Mouse (Mus musculus): ENCODE measurements around the gene Nrxn3.

Gene Nrxn3

DNA sequence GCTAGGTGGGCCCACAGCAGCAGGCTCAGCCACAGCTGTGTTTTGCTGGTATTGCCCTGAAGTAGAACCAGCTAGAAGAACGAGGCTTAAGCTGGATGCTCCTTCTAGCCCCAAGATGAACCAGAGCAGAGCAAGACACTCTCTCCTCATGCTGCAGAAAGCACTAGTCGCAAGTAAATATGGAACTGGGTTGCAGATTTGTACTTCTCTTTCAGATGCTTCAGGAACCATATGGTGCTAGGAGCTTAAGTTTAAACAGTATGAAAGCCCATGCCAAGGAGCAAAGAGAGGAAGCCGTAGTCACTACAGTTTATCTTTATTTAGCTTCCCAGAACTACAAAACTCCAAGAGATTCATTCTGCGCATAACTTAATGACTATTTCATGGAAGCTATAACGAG is 1254.8 kb downstream of the Nrxn3 start:
- no peak for DNase-seq

DNA sequence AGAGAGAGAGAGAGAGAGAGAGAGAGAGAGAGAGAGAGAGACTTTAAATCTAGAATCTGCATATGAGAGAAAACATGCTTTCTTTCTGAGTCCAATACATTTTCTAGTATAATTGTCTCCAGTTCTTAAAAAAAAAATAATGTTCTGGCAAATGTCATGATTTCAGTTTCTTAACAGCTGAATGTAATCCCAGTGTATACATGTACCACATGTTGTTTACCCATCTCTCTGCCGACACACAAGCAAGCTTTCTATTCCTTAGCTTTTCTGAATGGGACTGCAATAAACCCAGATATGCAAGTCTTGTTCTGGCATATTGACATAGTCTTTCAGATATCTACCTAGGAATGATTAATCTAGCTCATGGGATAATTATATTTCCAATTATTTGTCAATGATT is 1256.5 kb downstream of the Nrxn3 start:
- DNase-seq = no peak

DNA sequence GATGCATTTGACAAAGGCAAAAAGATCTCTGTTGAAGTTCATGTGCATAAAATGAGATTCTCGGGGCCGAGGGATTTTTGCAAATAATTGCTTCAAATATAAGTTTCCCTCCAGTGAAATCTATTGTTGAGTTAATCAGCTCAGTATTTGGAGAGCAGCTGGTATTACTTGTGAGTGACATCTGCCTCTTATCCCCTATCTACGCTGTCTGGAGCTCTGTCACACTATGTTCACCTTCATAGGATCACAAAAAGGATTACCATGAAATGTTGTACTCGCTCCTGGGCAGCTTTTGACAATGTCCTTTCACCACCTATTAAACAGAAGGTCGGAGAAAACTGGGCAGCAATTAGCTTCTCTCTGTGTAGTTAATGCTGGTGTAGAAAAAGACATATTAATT is 1259.8 kb downstream of the Nrxn3 start:
- DNase-seq = no peak

DNA sequence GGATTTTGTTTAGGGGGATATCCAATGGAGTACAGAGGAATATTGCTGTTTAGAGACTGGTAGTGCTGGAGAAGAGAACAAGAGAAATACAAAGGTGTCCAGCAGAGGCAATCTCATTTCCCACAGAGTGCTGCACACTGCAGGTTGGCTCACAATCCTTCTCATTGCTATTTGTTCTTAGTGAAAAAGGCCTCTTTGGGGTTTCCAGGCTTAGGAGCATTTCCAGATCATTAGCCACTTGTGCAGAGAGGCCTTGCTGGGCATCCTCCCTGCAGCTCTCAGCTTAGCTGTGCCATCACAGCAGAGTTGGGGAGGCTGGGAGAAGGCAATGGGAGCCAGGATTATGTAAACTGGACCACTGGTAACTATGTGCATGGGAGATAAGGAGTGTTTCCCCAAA is 1260.7 kb downstream of the Nrxn3 start:
- no peak for DNase-seq

DNA sequence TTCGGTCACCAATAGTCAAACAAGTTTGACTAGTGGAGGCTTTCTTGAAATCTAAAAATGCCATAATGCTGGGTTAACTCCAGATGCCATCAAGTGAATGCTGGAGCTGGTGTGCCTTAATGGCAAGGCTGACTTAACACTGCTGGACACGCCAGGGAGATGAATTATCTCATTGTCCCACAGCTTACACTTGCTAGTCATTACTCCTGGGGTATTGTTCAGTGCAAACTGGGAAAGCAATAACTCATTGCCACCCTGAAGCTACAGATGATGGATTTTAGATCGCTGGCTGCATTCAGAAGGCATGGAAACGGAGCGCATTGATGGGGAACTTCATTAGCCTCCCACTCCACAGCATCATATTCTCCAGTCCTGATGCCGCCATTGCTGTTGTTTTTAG is 1263.5 kb downstream of the Nrxn3 start:
- no peak for DNase-seq

DNA sequence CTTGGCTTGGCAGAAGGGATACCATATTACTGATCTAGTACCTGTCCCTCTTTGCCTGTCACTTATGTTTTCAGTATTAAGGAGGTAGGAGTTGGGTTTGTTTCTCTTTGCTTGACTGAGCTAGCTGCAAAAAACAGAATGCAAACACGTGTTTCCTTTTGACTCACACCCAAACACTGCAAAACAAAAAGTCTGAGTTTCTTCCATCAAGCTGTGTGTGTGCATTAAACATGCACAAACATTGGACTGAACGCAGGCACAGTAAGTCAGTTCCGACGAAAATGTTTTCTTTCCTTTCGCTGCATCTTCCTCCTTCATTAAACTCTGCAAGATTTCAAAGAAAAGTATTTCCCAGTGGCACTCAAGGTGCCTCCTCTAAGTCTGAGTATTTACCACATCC is 1270.6 kb downstream of the Nrxn3 start:
- no peak for DNase-seq

DNA sequence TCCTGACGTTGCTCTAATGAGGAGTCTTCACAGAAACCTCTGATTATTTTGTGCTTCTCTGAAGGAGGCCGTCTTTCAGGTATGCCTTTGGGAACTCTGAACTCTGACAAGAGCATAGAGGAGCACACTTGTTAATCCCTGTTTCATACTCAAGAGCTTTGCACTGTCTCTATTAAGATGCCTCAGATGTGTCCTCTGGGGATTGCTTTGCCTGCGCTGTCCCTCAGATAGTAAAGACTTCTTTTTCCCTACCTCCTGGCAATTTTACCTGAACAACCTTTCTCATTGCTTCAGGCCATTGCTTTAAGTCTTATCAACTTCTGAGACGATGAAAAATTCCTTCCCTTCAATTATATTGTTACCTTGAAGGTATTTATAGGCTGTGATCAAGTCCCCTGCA is 1272.7 kb downstream of the Nrxn3 start:
- no peak for DNase-seq

DNA sequence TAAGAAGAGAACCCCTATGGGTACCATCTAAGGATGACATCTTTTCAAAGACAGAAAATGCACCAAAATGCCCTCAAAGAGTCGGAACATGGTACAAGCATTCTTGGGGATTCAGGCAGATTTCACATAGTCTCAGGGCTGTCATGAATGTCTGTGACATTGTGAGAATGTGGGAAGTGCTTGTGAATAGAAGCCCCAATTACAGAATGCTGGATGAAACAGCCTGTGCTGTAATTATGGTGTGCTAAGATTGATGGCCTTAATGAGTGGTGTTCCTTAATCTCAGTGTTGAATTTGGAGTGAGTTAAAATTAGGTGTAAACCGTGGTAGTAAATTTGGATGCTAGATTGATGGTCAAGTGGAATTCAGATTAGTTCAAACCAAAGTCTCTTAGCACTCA is 1287.6 kb downstream of the Nrxn3 start:
- no peak for DNase-seq

DNA sequence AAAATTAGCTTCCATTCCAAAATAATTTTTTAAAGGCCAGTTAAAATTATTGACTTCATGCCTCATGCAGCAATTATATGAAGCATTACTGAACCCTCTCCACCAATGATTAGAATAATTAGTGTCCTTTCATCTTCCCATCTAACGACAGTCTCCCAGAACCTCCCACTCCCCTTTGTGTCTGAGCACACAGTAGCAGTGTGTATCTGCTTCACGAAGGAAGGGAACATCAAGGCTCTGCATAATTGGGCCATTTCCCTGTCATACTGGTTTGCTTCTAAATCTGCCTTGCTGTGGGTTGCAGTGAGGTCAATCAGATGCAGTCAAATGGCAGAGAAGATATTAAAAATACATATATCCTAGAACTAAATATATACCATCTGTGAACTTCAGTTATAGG is 1291.3 kb downstream of the Nrxn3 start:
- no peak for DNase-seq

DNA sequence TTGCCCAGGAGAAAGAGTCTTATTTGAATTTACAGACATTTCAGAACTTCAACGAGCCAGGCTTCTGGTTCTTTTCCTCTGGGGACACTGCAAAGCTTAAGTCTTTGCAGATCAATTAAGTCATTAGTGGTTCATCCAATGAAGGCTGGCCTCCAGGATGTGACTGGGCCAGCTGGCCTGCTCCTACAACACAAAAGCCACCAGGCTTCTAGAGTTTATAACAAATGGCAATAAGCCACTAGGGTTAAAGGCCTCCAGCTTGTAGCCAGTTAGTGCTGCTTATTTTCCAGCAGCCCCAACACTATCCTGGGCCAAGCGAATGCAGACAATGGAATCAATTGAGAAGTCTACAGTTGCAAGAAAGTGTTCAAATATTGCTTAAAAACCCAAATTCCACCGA is 1304.3 kb downstream of the Nrxn3 start:
- no peak for DNase-seq

DNA sequence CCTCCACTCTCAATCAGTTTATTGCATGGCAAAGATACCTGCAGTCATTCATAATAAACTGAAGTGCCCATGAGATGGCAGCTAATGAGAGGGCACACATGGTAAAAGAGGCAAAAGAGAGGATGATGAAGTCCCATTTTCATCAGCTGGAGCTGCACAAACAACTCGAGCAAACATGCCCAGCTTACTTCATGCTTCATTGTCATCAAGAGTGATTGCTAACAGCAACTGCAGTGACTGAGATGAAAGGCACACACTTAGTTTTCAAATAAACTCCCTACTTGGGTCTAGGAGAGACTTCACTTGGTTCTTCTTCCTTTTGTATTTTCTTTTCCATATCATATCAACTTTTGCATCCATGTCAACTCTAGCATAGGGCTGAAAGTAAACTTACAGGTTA is 1318.4 kb downstream of the Nrxn3 start:
- DNase-seq = no peak

DNA sequence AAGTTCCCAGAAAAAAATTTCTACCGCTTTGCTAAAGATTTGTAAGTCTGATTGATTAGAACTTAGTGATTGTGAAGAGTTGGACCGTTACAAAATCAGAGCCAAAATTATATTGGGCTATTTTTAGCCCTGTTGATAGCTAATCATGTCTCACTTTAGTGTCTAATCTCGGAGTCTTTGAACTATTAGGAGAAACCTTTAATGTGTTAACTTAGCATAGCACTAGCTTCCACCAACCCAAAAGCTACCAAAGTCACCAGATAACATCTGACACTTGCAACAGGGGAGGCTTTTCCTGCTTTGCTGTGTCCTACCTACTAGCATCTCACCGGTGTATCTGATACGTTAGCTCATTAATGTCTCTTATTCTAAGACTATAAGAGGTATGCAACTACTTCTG is 1333.6 kb downstream of the Nrxn3 start:
- no peak for DNase-seq

DNA sequence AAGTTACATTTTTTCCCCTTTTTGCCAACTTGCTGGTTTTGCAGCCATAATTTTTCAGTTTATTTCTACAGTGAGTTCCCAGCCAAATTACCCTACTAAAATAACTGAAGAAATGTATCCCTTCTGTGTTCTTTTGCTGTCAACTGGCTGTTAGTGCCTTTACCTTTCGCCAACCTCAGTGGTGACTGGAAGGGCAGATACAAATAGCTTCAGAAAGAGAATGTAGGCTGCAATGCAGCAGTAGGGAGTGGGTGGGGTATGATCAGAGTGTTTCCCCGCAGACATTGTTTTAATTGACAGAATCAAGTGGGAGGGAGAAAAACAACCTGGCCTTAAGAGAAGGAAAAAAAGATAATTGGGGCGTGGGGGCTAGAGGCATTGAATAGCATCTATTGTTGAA is 1337.1 kb downstream of the Nrxn3 start:
- no peak for DNase-seq

DNA sequence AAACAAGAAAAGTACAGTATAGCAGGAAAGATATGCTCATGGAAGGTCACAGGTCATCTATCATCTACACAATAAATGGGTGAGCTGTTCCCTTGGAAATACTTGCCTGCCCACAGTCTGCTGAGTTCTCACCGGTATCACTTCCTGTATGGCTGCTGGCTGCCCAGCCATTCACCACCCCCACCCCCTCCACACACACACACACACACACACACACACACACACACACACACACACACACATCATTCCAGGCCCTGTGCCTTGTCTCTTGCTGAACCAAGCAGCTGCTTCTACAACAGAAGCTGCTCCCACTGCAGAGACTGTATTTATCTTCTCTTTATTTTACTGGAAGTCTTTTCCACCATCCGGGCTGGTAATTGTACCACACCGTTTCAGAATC is 1338.6 kb downstream of the Nrxn3 start:
- DNase-seq = no peak

DNA sequence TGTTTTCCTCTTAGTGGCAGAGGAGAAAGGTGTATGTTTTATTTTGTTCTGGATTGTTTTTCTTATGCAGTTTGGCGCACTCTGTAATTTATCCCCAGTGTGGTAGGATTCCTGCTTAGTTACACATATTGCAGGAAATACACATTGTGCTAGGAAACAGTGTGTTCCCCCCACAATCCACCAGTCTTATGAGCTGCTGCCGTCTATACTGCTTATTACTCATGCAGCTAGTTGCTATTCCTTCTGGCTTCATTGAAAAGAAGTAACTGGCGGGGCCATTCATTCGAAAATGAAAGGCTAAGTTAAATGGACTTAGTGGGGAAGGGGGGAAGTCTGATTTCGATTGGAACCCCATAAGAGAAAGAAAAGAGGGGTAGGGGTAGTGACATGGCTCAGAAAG is 1339.5 kb downstream of the Nrxn3 start:
- no peak for DNase-seq

DNA sequence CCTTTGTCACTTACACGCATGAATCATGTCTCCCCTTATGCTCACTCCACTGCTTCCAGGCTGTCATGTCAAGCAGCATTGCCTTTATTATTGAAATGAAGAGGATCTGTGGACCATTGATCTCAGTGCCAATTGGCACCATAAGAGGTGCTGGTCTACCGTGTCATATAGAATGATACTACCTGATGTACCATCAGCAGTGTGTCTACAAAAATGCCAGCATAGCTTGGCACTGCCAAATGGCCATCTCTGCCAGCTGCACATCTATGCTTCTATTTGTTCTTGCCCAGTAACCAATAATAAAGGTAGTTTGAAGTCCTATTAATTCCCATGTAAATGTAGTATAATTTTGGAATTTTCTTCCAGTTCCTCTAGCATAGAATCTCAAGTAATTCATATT is 1340.8 kb downstream of the Nrxn3 start:
- no peak for DNase-seq

DNA sequence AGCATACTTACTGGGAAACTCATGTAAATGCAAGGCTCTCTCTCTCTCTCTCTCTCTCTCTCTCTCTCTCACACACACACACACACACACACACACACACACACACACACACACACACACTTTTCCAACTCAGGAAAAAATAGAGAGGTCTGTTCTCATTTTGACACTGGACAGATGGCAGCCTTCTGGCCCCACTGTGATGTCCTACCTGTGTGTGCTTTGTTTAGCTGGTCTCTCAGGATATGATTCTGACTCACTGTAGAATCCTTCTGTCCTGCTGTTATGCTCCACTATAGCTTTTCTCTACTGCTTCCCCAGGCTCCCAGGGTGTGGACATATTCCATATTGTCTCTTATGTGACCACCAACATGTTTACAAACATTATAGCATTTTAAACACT is 1363.2 kb downstream of the Nrxn3 start:
- DNase-seq = no peak

DNA sequence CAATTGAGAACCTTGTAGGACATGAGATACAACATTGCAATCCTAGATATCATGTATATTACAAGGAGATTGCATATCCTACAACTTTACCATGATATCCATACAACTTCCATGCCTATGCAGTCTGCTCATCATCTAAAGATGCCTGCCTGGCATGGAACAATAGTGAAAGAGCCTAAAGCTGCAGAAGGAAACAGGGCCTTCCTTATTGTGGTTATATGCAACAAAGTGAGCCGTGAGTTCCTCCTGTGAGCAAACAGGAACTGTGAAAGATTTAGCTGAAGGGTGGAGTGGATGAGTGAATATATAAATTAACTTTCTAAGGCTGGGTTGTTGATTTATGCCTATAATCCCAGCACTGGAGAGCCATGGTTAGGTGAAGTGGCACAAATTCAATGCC is 1373.1 kb downstream of the Nrxn3 start:
- no peak for DNase-seq

DNA sequence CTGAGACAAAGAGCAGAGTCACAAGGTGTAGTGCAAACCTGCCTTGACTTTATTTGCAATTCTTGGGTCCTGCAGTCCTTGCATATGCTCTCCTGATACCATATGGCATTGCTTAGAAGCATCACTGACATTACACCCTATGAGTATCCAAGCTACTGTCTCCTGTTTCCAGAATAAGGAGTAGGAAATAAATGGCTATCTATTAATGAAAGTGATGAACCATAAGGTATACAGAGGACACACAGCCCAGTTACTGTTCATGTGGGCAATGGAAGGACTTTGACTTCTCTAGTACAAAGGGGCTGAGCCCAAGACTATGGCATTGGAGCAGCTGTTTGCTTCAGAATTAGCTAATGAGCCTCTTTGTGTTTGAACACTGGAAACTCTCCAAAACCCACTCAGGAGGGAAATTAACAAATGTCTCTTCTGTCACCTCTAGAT is 1390.7 kb downstream of the Nrxn3 start:
- DNase-seq = no peak

DNA sequence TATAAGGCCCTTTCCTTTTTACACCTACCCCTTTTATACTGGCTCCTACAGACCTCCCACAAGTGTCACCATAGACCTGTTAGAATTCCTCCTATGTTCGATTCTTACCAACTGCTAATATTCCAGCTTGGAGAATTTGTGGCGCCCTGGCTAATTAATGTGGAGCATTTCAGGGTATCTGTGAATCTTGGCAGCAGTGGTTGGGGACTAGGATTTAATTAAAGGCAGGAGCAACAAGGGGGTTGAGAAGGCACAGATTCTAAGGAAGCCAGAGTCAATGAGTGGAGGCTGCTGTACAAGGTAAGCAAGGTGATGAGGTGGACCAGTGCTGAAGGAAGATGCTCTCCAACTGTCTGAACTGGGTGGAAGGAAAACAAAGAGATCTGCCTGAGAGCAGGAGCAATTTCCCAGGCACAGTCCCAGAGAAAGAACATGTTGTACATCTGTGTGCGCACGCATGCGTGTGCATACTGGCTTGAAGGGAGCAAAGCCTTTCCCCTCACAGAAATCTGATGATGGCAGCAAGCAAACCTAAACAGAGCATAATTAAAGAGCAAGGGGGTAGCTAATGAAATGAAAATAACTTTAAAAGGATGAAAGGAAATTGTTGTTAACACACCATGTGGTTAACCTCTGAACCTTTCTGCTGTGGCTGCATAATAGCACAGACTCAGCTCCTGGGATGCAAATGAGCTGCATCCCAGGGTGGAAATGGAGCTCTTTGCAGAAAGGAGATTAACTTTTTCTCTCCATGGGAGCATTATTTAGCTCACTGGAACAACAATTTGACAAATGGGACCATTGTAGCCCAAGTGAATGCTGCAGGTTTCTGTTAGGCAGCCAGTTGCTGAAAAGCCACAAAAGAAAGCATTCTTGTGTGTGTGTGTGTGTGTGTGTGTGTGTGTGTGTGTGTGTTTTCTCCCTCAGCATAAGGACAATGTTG is 1409.5 kb downstream of the Nrxn3 start:
- DNase-seq = no peak

DNA sequence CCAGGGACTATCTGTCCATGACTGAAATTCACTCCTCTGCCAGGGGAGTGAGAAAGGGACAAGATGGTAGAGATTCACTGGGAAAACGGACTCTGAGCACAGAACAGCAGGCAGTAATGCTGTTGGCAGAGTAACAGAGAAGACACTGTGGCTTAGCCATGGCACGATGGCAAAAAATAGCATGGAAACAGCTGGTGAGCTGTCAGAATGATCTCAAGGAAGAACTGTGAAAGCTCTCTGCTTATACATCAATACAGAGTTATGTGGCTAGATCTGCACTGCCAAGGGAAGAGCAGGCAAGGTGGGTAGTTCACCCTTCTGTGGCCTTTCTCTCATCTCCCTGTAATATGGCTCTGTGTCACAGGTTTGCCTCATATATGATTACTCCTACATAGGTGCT is 1419.3 kb downstream of the Nrxn3 start:
- no peak for DNase-seq

DNA sequence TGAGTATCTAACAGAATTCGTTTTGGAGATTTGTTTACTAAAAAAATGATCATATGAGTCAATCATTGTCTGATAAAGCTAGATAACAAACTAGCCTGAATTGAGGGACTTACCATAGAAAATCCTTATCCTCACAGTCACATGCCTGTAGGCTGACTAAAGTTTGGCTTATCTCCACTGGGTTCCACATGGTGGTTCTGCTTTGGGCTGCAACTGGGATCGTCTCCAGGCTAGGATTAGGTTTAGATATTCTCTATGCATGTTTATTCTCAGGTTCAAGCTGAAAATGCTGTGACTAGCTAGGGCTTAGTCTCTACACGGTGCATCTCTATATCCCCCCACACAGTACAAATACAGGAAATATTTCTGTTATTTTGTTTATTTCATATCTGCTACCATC is 1421.6 kb downstream of the Nrxn3 start:
- DNase-seq = peak; percentile 7

DNA sequence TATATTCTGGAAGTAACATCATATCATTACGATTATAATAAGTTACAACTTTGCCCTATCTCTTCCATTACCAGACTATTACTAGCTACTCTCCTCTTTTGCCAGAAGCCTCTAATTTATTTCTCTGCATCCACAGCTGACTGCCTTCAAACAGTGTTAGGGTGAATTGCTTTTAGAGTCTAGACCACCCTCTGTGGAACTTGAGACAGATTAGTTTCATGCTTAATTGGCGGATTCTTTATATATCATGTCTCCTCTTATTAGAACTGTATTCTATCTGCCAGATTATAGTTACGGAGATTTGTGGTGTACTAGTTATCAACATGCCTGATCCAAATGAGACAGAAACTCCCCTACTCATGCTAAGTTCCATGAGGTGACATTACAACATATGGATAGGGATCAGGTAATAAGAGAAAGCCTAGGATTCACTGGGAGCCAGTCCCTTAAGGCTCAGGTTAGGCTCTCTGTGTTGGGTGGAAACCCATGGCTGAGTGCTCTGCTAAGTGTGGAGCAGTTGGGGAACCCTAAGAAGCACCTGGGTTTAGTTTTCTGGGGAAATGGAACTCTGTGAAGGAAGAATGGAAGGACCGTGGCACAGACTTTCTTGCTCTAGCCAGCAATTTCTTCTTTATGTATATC is 1435.6 kb downstream of the Nrxn3 start:
- no peak for DNase-seq

DNA sequence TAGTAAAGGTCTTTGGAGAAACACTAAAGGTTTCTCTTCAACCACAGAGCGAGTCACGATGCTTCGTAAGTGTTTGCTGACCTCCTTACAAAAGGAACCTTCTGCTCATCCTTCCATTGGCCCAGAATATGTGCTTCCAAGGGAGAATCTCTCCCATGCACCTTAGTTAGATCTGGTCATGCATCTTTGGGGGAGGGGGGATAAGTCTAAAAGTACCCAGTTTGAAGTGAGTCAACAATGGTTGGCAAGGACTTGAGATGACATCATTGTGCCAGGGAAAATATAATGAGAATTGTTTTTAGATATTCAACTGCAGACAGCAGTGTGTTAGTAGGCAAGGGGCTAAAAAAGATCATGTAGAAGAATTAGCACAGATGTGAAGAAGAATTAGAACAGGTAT is 1437.2 kb downstream of the Nrxn3 start:
- DNase-seq = no peak

DNA sequence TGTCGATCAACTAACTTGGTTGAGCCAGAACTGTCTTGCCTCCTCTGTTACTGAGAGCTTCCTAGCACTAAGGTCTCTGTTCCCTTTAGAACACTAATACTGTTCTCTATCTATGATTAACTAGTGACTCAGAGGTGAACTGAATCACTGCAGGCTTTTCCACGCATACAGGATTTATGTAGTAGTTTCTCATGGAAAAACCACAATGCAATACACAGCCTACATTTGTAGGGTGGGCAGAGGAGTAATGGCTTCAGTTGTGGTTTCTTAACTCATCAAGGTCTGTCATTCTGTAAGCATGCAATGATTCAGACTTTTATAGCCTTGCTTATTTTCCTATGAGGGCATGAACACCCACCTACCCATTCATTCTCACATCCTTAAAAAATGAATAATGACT is 1443.4 kb downstream of the Nrxn3 start:
- no peak for DNase-seq
